Mouse (Mus musculus) cortical plate, adult 2 months (tissue): ENCODE data around the gene Gm7075.
A peak's percentile ranks its signal among the peaks of the same experiment; 100 is the strongest.

Source experiments
- CTCF ChIP-seq: fragments of 200-500 bp; IDR thresholded peaks from 2 replicates; pipeline ENCODE4 v1.5.1; 2011; ENCODE audit warnings: mild to moderate bottlenecking, control low read depth, low read length; ENCODE audit not compliant: insufficient read depth; ENCODE audit errors: extremely low read depth
- POLR2A ChIP-seq: fragments of 200-500 bp; IDR thresholded peaks from 2 replicates; pipeline ENCODE4 v1.6.1; 2011; ENCODE audit warnings: mild to moderate bottlenecking, low read length, control low read depth; ENCODE audit not compliant: insufficient read depth; ENCODE audit errors: extremely low read depth

- TF ChIP-seq POLR2A = no peak
- TF ChIP-seq CTCF = 0 out of 2 replicates have a peak, but pooled peaks have one; percentile 3
These were observed 6.8 kb upstream of the Gm7075 start for GRCm38 (mm10) chr10:63428243-63429022.
